Mouse (Mus musculus): Measurements from ENCODE around the gene Fbxl17. TPM values are rescaled to one million over a fixed set of nuclear protein-coding genes. Genes with fewer than 3 reads are reported as not detected.

The Fbxl17 gene
- polyA plus RNA-seq, 1 experiment from 2014 or later, result 22.7 TPM

GRCm38 (mm10) chr17:63185531-63185930 is 314.3 kb downstream of the Fbxl17 start:
- Histone ChIP-seq H3K36me3 (ENCODE audit: control insufficient read depth, insufficient read depth, low read length) (no peaks in the 10 kb centered on the region), H3K4me2 (ENCODE audit: low read length) (peak overlapping the region; percentile 34), H3K27me3 (ENCODE audit: control insufficient read depth, insufficient read depth, low read depth, low read length) (no peaks in the 10 kb centered on the region), H3K27ac (ENCODE audit: low read length) (no peak overlapping the region), H3K4me1 (ENCODE audit: control insufficient read depth, insufficient read depth, low read length) (peaks cover 7% of the 10 kb centered on the region), H3K9me3 (replicated peaks; ENCODE audit: control insufficient read depth, low read length, poor library complexity, severe bottlenecking) (no peaks in the 10 kb centered on the region), H3K4me3 (ENCODE audit: low read depth, low read length) (no peak overlapping the region), H3K9ac (ENCODE audit: low read depth, low read length) (no peak overlapping the region)
- peak; percentile 65; the same call in 1 of the 2 replicates for ATAC-seq
- 10% methylated on average over 9 of the region's 9 CpGs for WGBS

- Histone ChIP-seq H3K4me3 (ENCODE audit: low read depth, low read length) (no peak overlapping the region), H3K4me2 (ENCODE audit: low read length) (no peak overlapping the region), H3K9me3 (replicated peaks; ENCODE audit: control insufficient read depth, low read length, poor library complexity, severe bottlenecking) (no peaks in the 10 kb centered on the region), H3K9ac (ENCODE audit: low read depth, low read length) (0 out of 2 replicates have a peak overlapping the region, but pooled peaks have one; percentile 14), H3K27me3 (ENCODE audit: control insufficient read depth, insufficient read depth, low read depth, low read length) (no peaks in the 10 kb centered on the region), H3K4me1 (ENCODE audit: control insufficient read depth, insufficient read depth, low read length) (peaks cover 7% of the 10 kb centered on the region), H3K36me3 (ENCODE audit: control insufficient read depth, insufficient read depth, low read length) (no peaks in the 10 kb centered on the region), H3K27ac (ENCODE audit: low read length) (no peak overlapping the region)
- WGBS, result 29% methylated on average over 10 of the region's 10 CpGs
- 0 out of 2 replicates have a peak, but pooled peaks have one; percentile 12 for ATAC-seq
Measured at GRCm38 (mm10) chr17:63184844-63185504, 314.8 kb downstream of the Fbxl17 start.

- Histone ChIP-seq H3K36me3 (ENCODE audit: control insufficient read depth, insufficient read depth, low read length) (no peaks in the 10 kb centered on the region), H3K4me2 (ENCODE audit: low read length) (no peak overlapping the region), H3K9me3 (replicated peaks; ENCODE audit: control insufficient read depth, low read length, poor library complexity, severe bottlenecking) (no peaks in the 10 kb centered on the region), H3K4me3 (ENCODE audit: low read depth, low read length) (no peak overlapping the region), H3K4me1 (ENCODE audit: control insufficient read depth, insufficient read depth, low read length) (peaks cover 7% of the 10 kb centered on the region), H3K27me3 (ENCODE audit: control insufficient read depth, insufficient read depth, low read depth, low read length) (no peaks in the 10 kb centered on the region), H3K27ac (ENCODE audit: low read length) (no peak overlapping the region), H3K9ac (ENCODE audit: low read depth, low read length) (no peak overlapping the region)
- ATAC-seq, result no peak
- 64% methylated on average over 3 of the region's 3 CpGs for WGBS
Measured at GRCm38 (mm10) chr17:63183431-63183830, 316.4 kb downstream of the Fbxl17 start.

- 93% methylated on average over 5 of the region's 5 CpGs for WGBS
- no peak for ATAC-seq
- Histone ChIP-seq H3K9ac (ENCODE audit: low read depth, low read length) (no peak overlapping the region), H3K4me3 (ENCODE audit: low read depth, low read length) (no peak overlapping the region), H3K27me3 (ENCODE audit: control insufficient read depth, insufficient read depth, low read depth, low read length) (no peaks in the 10 kb centered on the region), H3K9me3 (replicated peaks; ENCODE audit: control insufficient read depth, low read length, poor library complexity, severe bottlenecking) (no peaks in the 10 kb centered on the region), H3K27ac (ENCODE audit: low read length) (no peak overlapping the region), H3K4me1 (ENCODE audit: control insufficient read depth, insufficient read depth, low read length) (peaks cover 7% of the 10 kb centered on the region), H3K36me3 (ENCODE audit: control insufficient read depth, insufficient read depth, low read length) (no peaks in the 10 kb centered on the region), H3K4me2 (ENCODE audit: low read length) (no peak overlapping the region)
Measured at GRCm38 (mm10) chr17:63181661-63182060, 318.2 kb downstream of the Fbxl17 start.

GRCm38 (mm10) chr17:63180042-63180441 is 319.8 kb downstream of the Fbxl17 start:
- H3K27ac ChIP-seq (ENCODE audit: low read length), result no peak overlapping the region
- no peak overlapping the region for H3K9ac ChIP-seq (ENCODE audit: low read depth, low read length)
- no peak overlapping the region for H3K4me3 ChIP-seq (ENCODE audit: low read depth, low read length)
- no peaks in the 10 kb centered on the region for H3K36me3 ChIP-seq (ENCODE audit: control insufficient read depth, insufficient read depth, low read length)
- no peak overlapping the region for H3K4me2 ChIP-seq (ENCODE audit: low read length)
- peaks cover 10% of the 10 kb centered on the region; the same call in 1 of the 2 replicates for H3K4me1 ChIP-seq (ENCODE audit: control insufficient read depth, insufficient read depth, low read length)
- no peak for ATAC-seq
- no peaks in the 10 kb centered on the region for H3K27me3 ChIP-seq (ENCODE audit: control insufficient read depth, insufficient read depth, low read depth, low read length)
- 89% methylated on average over 3 of the region's 3 CpGs for WGBS
- H3K9me3 ChIP-seq (replicated peaks; ENCODE audit: control insufficient read depth, low read length, poor library complexity, severe bottlenecking), result no peaks in the 10 kb centered on the region

GRCm38 (mm10) chr17:63178331-63178730 is 321.5 kb downstream of the Fbxl17 start:
- 93% methylated on average over 2 of the region's 2 CpGs for WGBS
- Histone ChIP-seq H3K4me1 (ENCODE audit: control insufficient read depth, insufficient read depth, low read length) (peaks cover 14% of the 10 kb centered on the region; the same call in 1 of the 2 replicates), H3K9me3 (replicated peaks; ENCODE audit: control insufficient read depth, low read length, poor library complexity, severe bottlenecking) (no peaks in the 10 kb centered on the region), H3K27ac (ENCODE audit: low read length) (no peak overlapping the region), H3K4me2 (ENCODE audit: low read length) (no peak overlapping the region), H3K4me3 (ENCODE audit: low read depth, low read length) (no peak overlapping the region), H3K36me3 (ENCODE audit: control insufficient read depth, insufficient read depth, low read length) (no peaks in the 10 kb centered on the region), H3K9ac (ENCODE audit: low read depth, low read length) (no peak overlapping the region), H3K27me3 (ENCODE audit: control insufficient read depth, insufficient read depth, low read depth, low read length) (no peaks in the 10 kb centered on the region)
- ATAC-seq, result no peak

- no peaks in the 10 kb centered on the region for H3K9me3 ChIP-seq (replicated peaks; ENCODE audit: control insufficient read depth, low read length, poor library complexity, severe bottlenecking)
- no peak for ATAC-seq
- H3K4me3 ChIP-seq (ENCODE audit: low read depth, low read length), result no peak overlapping the region
- no peaks in the 10 kb centered on the region for H3K36me3 ChIP-seq (ENCODE audit: control insufficient read depth, insufficient read depth, low read length)
- WGBS, result 41% methylated on average over 5 of the region's 5 CpGs
- H3K4me2 ChIP-seq (ENCODE audit: low read length), result no peak overlapping the region
- H3K27ac ChIP-seq (ENCODE audit: low read length), result peak overlapping the region; percentile 12
- H3K27me3 ChIP-seq (ENCODE audit: control insufficient read depth, insufficient read depth, low read depth, low read length), result no peaks in the 10 kb centered on the region
- H3K4me1 ChIP-seq (ENCODE audit: control insufficient read depth, insufficient read depth, low read length), result peaks cover 24% of the 10 kb centered on the region
- H3K9ac ChIP-seq (ENCODE audit: low read depth, low read length), result no peak overlapping the region
Measured at GRCm38 (mm10) chr17:63176411-63176810, 323.4 kb downstream of the Fbxl17 start.

GRCm38 (mm10) chr17:63172697-63173096 is 327.1 kb downstream of the Fbxl17 start:
- Histone ChIP-seq H3K4me3 (ENCODE audit: low read depth, low read length) (no peak overlapping the region), H3K4me1 (ENCODE audit: control insufficient read depth, insufficient read depth, low read length) (peaks cover 28% of the 10 kb centered on the region), H3K36me3 (ENCODE audit: control insufficient read depth, insufficient read depth, low read length) (no peaks in the 10 kb centered on the region), H3K27ac (ENCODE audit: low read length) (no peak overlapping the region), H3K9ac (ENCODE audit: low read depth, low read length) (no peak overlapping the region), H3K27me3 (ENCODE audit: control insufficient read depth, insufficient read depth, low read depth, low read length) (no peaks in the 10 kb centered on the region), H3K9me3 (replicated peaks; ENCODE audit: control insufficient read depth, low read length, poor library complexity, severe bottlenecking) (no peaks in the 10 kb centered on the region), H3K4me2 (ENCODE audit: low read length) (no peak overlapping the region)
- ATAC-seq, result no peak
- 16% methylated on average over 1 of the region's 1 CpGs for whole genome bisulfite sequencing

- Histone ChIP-seq H3K36me3 (ENCODE audit: control insufficient read depth, insufficient read depth, low read length) (no peaks in the 10 kb centered on the region), H3K4me3 (ENCODE audit: low read depth, low read length) (no peak overlapping the region), H3K9me3 (replicated peaks; ENCODE audit: control insufficient read depth, low read length, poor library complexity, severe bottlenecking) (no peaks in the 10 kb centered on the region), H3K4me2 (ENCODE audit: low read length) (no peak overlapping the region), H3K9ac (ENCODE audit: low read depth, low read length) (no peak overlapping the region), H3K27ac (ENCODE audit: low read length) (no peak overlapping the region), H3K4me1 (ENCODE audit: control insufficient read depth, insufficient read depth, low read length) (peaks cover 28% of the 10 kb centered on the region), H3K27me3 (ENCODE audit: control insufficient read depth, insufficient read depth, low read depth, low read length) (no peaks in the 10 kb centered on the region)
- WGBS, result 10% methylated on average over 5 of the region's 5 CpGs
- peak; percentile 23; the same call in 1 of the 2 replicates for ATAC-seq
Measured at GRCm38 (mm10) chr17:63171890-63172491, 327.8 kb downstream of the Fbxl17 start.

Data from midbrain, embryonic 16.5 days (tissue).